Mouse (Mus musculus) left cerebral cortex, postnatal 4 days (tissue): ENCODE results near the gene Crebl2. TPM values are rescaled to one million over a fixed set of nuclear protein-coding genes. Genes with fewer than 3 reads are reported as not detected.

Experiments used
- DNase-seq: peaks from one replicate; pipeline ENCODE4 v3.0.0-alpha.2; 2022
- intact Hi-C: fragments of 180-260 bp; cut with DNase I; formaldehyde crosslinking; loops from one replicate; pipeline ENCODE4 v1.15.1; 2025
- total RNA-seq, 2 experiments: library from RNA; stranded (reverse); gene quantifications; 2 replicates each; pipeline ENCODE4 v1.2.3; 2021

The Crebl2 gene
- total RNA-seq, 2 experiments from 2014 or later = 6.5 to 8.1 TPM

GRCm38 (mm10) chr6:134898095-134898965 is 68.4 kb downstream of the Crebl2 start, which contains the start of gene Gpr19:
Gpr19 (minus strand) TSS chr6:134898578.
- intact Hi-C loops = no loop called here
- peak; percentile 92 for DNase-seq

- DNase-seq = no peak
- intact Hi-C loops = no loop called here
Measured at GRCm38 (mm10) chr6:134903368-134903767, 73.4 kb downstream of the Crebl2 start.

- no peak for DNase-seq
- intact Hi-C loops = no loop called here
Measured at GRCm38 (mm10) chr6:134903891-134904884, 74.2 kb downstream of the Crebl2 start.

GRCm38 (mm10) chr6:134905811-134906210 is 75.9 kb downstream of the Crebl2 start:
- intact Hi-C loops = no loop called here
- DNase-seq = no peak

Other genes starting within 250 kb of the Crebl2 start
- 1 to 10 TPM; 1.7 to 2.0 TPM for gene Mansc1, start 197.7 kb upstream of the Crebl2 start, total RNA-seq
- 10 to 100 TPM; 19.0 to 21.3 TPM for gene Borcs5, start 190.6 kb upstream of the Crebl2 start, total RNA-seq
- gene Dusp16, start 37.5 kb upstream of the Crebl2 start, total RNA-seq = 1 to 10 TPM; 5.1 to 5.2 TPM
- 10 to 100 TPM; 24.5 to 29.3 TPM for gene Gpr19, start 68.4 kb downstream of the Crebl2 start, total RNA-seq
- 10 to 100 TPM; 55.5 to 62.2 TPM for gene Cdkn1b, start 90.2 kb downstream of the Crebl2 start, total RNA-seq
- gene Apold1, start 151.6 kb downstream of the Crebl2 start, total RNA-seq = 1 to 10 TPM; 4.2 to 4.3 TPM
- 10 to 100 TPM; 56.9 to 57.4 TPM for gene Ddx47, start 181.5 kb downstream of the Crebl2 start, total RNA-seq
- gene Gprc5a, start 235.5 kb downstream of the Crebl2 start, total RNA-seq = under 1 TPM; 0.28 to 0.36 TPM